Mouse (Mus musculus): Measurements from ENCODE around the gene Gm49383. TPM values are rescaled to one million over a fixed set of nuclear protein-coding genes. Genes with fewer than 3 reads are reported as not detected.
"Not testable (repeated sequence)": the region's sequence is repeated elsewhere in the genome, so short reads cannot be mapped to it uniquely, and the experiment has no call there.

Gm49383 gene
- total RNA-seq, 2 experiments from 2014 or later = 4.9 to 6.6 TPM

DNA sequence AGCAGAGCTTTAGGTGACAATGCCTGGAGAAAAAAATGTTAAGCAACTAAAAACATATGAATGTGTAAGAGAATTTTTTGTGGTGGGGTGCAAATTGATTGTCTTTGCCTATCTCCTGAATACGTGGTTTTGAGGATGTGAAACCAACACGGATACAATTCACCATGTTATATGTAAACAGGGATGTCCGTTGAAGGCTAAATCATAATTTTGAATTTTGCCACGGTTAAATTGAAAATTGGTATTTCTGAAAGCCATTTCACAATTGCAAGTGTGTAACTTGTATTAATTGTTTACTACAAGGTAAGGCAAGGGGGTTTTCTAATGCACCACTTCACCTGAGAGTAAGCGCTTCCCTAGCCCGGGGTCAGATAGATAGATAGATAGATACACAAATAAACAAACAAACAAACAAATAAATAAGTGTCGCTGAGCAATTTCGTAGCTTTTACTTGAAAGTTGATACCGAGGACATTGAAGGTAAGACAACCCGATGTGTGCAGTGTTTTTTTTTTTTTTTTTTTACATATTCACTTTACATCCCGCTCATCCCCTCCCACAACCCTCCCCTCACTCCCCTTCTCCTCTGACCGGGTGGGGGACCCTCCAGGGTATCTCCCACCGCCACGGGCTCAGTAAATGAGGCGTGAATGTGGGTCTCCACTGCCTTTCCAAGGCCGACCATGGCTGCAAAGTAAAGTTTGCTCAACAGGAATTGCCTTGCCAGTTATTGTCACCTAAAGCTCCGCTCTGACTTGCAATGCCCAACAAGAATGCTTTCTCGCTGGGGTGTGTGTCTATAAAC, 29.0 kb downstream of the Gm49383 start:
- DNase-seq = no peak
- intact Hi-C loops (cut with DNase I) = no loop called here

DNA sequence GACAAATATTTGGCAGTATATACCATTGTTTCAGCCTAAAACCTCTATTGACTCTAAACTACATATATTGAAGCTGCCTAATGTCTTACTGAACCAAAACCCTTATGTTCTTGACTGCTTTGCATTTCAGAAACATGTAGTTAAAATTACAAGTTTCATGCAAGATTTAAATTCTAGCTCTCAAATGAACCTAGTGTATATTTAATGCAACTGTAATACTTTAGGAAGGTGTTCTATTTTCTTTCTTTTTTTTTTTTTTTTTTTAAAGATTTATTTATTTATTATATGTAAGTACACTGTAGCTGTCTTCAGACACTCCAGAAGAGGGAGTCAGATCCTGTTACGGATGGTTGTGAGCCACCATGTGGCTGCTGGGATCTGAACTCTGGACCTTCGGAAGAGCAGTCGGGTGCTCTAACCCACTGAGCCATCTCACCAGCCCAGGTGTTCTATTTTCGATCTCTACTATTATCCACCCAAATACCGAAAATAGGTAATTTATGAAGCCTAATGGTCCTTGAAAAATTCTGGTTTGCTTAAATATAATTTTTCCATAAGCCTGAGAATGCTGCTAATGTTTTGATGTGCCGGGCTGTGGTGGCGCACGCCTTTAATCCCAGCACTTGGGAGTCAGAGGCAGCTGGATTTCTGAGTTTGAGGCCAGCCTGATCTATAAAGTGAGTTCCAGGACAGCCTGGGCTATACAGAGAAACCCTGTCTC, 29.9 kb downstream of the Gm49383 start:
- DNase-seq; intact Hi-C loops (cut with DNase I): not testable (repeated sequence)

DNA sequence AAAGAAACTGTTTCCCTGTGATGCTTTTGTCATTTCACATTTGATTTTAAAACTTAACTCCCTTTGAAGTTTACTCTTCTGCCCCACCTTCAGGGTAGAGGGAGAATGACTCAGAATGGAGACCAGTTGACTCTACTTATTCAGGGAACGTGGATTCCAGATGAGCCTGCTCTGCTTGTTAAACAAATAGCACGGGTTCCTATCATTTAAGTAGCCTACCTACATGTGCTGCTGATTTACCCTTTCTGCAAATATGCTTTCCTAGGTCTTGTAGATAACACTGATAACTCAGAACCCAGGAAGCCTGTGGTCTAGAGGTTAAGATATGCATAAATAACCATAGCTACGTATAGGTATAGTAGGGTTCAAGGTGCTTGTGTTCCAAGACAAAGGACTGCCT, 32.0 kb downstream of the Gm49383 start:
- intact Hi-C loops (cut with DNase I) = no loop called here
- no peak for DNase-seq

DNA sequence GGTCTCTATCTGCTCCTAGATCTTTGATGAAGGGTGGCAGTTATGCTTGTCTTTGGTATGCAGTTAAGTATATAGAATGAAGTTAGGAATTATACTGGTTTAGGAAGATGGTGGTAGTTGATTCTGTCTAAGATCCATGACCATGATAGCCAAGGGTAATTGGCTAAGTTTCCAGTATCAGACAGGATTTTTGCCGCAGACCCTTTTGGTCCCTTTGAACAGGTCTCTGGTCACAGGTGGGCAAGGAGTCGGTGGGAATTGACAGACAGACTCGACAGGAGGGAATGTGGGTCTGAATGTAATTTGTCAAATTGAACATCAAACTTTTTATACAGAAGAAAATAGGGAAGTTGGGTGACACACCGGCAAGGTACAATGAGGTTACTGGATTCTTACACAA, 33.3 kb downstream of the Gm49383 start:
- intact Hi-C loops (cut with DNase I); DNase-seq: not testable (repeated sequence)

DNA sequence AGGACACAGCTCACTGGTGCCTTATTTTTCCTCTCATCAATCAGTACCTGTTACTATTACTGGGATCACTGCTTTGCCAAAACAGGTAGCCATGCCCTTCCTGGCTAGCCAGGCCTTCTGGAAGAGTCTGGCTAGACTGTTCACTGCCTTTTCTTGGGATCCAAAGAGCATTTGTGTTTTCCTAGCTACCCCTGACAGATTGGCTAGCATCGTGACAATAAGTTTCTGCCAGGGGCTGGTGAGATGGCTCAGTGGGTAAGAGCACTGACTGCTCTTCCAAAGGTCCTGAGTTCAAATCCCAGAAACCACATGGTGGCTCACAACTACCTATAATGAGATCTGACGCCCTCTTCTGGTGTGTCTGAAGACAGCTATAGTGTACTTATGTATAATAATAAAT, 36.2 kb downstream of the Gm49383 start:
- DNase-seq; intact Hi-C loops (cut with DNase I): not testable (repeated sequence)

DNA sequence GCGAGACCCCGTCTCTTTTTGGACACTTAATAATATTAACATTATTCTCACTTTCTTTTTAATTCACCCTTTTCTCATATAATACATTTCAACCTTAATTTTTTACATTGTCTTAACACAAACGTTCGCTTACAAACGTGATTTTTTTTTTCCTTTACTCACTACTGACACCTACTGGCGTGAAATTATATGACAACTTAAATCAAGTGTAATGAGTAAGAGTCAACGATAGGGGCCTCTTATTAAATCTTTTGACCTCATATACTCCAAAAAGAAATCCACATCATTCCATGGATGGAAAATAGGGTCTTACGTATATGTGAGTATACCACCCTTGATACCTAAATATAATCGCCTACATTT, 37.3 kb downstream of the Gm49383 start:
- intact Hi-C loops (cut with DNase I) = no loop called here
- peak; percentile 40 to 58 for DNase-seq

DNA sequence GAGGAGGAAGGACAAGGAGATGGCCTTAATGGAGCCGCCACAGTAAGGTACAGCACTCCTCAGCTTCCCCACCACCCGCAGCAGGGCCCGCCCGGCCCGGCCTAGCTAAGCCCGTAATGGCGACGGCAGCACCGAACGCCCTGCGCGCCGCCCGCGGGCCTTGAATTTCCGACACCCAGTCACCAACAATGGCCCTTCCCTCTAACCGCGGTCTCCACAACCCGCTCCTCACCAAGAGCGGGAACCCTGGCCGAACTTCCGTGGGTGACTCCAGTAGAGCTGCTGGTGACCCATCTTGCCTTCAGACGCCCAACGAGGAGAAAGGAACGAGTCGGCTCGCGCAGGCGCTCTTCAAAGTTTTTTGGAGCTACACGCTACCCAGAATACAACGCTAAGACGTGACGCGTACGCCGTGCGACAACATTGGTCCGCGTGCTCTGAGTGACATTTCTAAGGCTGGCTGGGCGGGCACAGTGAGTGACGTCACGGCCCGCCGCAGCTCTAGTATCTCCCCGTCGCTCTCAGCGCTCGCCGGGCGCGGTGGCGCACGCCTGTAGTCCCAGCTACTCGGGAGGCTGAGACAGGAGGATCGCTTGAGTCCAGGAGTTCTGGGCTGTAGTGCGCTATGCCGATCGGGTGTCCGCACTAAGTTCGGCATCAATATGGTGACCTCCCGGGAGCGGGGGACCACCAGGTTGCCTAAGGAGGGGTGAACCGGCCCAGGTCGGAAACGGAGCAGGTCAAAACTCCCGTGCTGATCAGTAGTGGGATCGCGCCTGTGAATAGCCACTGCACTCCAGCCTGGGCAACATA, 37.9 kb downstream of the Gm49383 start, which contains the start of gene Rps29:
TSS of gene Rps29 (minus strand) at position 422 of the 813 bp plus-strand sequence.
- intact Hi-C loops (cut with DNase I) = not testable (repeated sequence)
- DNase-seq = peak; percentile 98

DNA sequence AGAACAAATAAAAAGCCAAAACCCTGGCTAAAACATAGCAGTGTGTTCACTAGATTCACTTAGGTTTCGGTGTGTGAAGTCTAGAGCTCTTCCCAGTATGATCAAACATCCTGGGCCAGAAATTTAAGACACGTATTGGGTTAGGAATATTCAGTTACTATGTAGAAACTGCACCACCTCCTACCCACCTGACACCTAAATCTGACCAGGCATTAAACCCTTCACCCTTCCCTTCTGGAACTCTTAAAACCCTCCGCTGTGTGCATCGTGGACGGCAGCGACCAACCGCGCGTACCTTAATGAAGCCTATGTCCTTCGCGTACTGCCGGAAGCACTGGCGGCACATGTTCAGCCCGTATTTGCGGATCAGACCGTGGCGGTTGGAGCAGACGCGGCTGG, 38.5 kb downstream of the Gm49383 start:
- intact Hi-C loops (cut with DNase I) = no loop called here
- no peak for DNase-seq

DNA sequence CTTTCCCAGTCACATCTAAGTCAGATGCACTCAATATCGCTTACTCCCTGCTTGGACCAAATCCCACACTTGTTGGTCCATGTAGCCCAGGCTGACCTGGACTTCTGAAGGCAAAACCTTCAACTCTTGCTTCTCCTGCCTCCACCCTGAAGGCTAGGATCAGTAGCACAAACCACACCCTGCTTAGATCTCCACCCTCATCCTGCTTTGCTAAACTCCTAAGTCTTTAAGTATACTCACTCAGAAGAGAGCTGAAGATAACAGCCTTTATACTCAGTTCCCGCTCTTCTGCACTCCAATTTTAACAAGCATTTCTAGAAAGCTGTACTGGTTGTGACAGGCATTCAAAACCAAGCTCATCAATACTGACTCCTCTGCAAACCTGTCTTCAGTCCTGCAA, 39.8 kb downstream of the Gm49383 start:
- no peak for DNase-seq
- intact Hi-C loops (cut with DNase I) = no loop called here

DNA sequence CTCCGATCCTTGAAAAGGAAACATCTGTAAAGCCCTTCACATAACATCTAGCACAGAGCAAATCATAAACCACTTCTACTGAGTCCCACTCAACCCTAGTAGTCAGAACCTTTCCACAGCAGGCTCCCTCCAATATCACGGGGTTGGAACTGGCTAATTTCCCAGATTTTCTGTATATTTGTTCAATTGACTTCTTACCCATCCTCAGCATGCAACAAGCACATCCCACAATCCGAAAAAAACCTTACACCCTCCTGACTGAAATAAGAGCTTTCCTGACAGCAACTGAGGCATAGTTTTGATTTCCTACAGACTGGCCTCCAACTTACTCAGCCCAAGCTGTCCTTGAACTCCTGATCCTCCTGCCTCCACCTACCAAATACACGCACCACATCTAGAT, 40.5 kb downstream of the Gm49383 start:
- intact Hi-C loops (cut with DNase I) = no loop called here
- DNase-seq = no peak

DNA sequence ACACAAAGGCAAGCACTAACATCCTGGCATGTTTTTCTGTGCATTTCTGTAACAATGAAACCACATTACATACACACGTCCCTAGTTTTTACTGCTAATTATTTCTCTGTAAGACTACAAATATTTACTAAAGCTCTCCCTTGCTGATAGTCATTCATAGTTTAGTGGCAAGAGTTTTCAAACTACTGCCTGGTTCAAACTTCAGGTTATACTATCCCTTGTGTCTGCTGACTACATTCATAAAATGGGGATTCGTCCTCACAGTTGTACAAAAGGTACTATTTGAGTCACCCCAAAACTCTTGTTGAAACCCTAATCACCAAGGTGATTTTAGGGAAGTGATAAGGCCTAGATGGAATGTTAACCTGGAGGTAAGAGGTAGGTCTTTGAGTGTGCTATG, 41.0 kb downstream of the Gm49383 start:
- DNase-seq = no peak
- intact Hi-C loops (cut with DNase I) = no loop called here

DNA sequence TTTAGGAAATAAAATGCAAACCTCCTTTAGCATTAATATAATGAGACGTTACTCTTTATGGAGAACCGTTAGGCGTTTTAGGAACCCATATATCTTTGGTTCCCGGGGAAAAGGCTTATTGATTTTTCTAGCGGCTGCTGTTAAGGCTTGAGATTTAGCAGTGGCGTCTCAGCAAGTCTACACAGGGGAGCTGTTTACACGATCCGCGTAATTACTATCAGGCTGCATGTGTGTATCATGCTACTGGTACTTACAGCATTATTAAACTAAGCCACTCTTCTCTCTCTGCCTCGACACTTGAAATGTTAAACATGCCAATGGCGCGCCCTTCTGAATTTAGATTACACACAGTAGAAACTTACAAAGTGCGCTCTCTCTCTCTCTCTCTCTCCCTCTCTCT, 46.9 kb downstream of the Gm49383 start:
- intact Hi-C loops (cut with DNase I) = no loop called here
- no peak for DNase-seq

DNA sequence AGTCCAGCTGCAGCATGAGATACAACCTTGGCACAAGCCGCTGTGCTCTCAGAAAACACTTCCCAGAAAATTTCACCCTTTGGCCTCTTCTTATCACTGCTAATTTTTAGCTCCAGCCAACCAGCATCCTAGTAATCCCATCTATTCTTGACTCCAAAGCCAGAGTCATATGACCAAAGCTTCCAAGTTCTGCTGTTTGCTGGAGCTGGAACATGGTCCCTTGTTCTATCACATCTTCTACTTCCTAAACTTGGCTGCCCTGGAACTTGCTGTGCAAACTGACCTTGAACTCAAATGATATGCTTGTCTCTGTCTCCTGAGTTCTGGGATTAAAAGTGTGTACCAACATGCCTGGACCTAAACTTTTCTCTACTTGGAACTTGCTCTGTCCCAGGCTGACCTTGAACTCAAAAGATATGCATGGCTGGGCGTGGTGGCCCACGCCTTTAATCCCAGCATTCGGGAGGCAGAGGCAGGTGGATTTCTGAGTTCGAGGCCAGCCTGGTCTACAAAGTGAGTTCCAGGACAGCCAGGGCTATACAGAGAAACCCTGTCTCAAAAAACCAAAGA, 49.7 kb downstream of the Gm49383 start:
- DNase-seq = peak; percentile 26 to 35
- intact Hi-C loops (cut with DNase I) = no loop called here

DNA sequence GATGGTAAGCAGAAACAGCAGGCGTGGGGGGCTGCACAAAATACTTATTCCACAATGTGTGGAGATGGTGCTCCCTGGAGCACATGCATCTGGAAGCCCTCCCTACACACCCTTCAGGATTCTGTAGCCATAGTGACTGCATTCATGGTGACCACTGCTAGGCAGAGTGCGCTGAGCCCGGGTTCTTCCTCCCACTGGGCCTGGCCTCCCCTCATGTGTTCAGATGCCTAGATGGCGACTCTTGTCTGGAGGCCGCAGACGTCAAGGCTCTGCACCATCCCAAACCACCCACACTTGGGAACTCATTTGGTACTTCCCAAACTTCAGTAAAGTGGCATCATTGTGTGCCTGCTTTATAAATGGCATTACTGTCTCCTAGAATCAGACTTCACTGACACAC, 53.4 kb downstream of the Gm49383 start:
- intact Hi-C loops (cut with DNase I) = no loop called here
- DNase-seq = no peak

DNA sequence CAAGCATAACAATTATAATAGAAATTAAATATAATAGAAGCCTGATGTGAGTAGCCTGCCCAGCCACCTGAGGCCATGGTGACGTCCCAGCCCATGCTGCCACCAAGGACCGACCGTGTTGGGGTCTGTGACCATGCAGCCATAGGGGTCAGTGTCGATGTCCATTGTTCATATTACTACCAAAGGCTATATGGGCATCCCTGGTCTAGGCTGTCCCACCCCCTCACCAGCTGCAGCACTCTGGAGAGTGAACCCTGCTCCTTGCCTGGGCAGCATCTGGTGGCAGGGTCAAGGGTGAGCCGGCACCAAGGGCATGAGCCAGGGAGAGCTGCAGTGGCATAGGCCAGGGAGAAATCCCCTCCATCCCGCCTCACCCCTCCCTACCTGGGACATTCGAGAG, 57.1 kb downstream of the Gm49383 start:
- no peak for DNase-seq
- intact Hi-C loops (cut with DNase I) = no loop called here

DNA sequence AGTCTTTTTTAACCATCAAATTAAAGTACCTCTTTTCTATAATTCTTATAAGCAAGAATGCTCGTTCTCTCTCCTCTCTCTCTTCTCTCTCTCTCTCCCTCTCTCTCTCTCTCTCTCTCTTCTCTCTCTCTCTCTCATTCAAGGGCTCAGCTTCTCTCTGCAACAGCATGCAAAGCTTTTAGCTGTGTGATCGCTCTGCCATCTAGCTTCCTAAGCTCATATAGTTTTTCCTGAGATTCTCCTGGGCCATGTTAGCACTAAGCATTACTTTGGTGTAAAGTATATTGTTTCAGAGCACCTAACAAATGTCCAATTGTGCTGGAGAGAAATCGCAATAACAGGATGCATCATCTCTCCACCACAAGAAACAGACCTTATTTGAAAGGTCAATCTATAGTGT, 57.7 kb downstream of the Gm49383 start:
- DNase-seq = no peak
- intact Hi-C loops (cut with DNase I) = no loop called here

Small RNA genes lying within 50 kb of the gene (microRNA-seq; reads per million reads assigned to microRNA genes)
- gene Gm47287 = 0 reads per million in 2 experiments
- 0.35 to 3.3 reads per million in 2 experiments for gene Gm47295

Other genes with a start within 250 kb of the Gm49383 start
- gene Rps29, start 37.9 kb downstream of the Gm49383 start, total RNA-seq (2021) = 1,000 to 10,000 TPM; 1,683 to 1,690 TPM
- 1 to 10 TPM; 1.4 to 2.0 TPM for gene Lrr1, start 28.3 kb downstream of the Gm49383 start, total RNA-seq (2021)
- gene Rpl36al, start 13.0 kb downstream of the Gm49383 start, total RNA-seq (2021) = 100 to 1,000 TPM; 259 to 277 TPM
- 10 to 100 TPM; 27.8 to 32.4 TPM for gene Mgat2, start 12.9 kb downstream of the Gm49383 start, total RNA-seq (2021)
- 1 to 10 TPM in 1 of 2 experiments, under 1 TPM in 1; 0.57 to 1.2 TPM for gene Dnaaf2, start 1.3 kb upstream of the Gm49383 start, total RNA-seq (2021)
- gene Gm49384, start 7.2 kb upstream of the Gm49383 start, total RNA-seq (2021) = 1 to 10 TPM; 5.9 to 6.2 TPM
- 1 to 10 TPM; 3.0 to 5.2 TPM for gene Pole2, start 31.1 kb upstream of the Gm49383 start, total RNA-seq (2021)
- gene Klhdc1, start 44.1 kb upstream of the Gm49383 start, total RNA-seq (2021) = 10 to 100 TPM; 13.1 to 17.8 TPM
- gene Klhdc2, start 99.6 kb upstream of the Gm49383 start, total RNA-seq (2021) = 100 to 1,000 TPM in 1 of 2 experiments, 10 to 100 TPM in 1; 98.4 to 101 TPM
- gene Nemf, start 160.1 kb upstream of the Gm49383 start, total RNA-seq (2021) = 10 to 100 TPM; 29.1 to 32.4 TPM
- gene Arf6, start 175.0 kb upstream of the Gm49383 start, total RNA-seq (2021) = 10 to 100 TPM; 77.1 to 81.6 TPM
- 1 to 10 TPM in 1 of 2 experiments, under 1 TPM in 1; 0.89 to 1.2 TPM for gene Gm9887, start 175.4 kb upstream of the Gm49383 start, total RNA-seq (2021)